Mouse (Mus musculus): ENCODE data around the gene Anks1b. TPM values are rescaled to one million over a fixed set of nuclear protein-coding genes. Genes with fewer than 3 reads are reported as not detected.
A peak's percentile ranks its signal among the peaks of the same experiment; 100 is the strongest.

The Anks1b gene
- total and polyA plus RNA-seq, 2 experiments from 2014 or later: 105 to 342 TPM

DNA sequence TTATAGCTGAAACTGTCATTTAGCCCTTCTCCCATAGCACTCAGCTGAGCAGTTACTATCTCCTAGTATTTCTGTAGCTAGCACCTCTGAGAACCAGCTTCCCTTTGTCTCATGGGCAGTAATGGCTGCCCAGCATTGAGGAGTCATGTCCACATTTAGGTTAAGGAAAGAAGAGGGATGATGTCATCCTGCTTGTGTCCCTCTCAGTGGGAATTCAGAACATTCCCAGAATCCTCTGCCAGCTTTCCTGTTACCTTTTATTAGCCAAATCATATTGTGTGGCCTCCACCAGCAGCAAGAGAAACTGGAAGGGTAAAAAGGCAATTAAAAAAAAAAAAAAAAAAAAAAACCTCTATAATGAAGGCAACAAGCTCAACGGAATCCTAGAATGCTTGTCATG is 851.6 kb downstream of the Anks1b start:
- Histone ChIP-seq H3K36me3 (ENCODE audit: insufficient read depth, low read length) (no peaks in the 10 kb centered on the region), H3K4me3 (ENCODE audit: low read depth, low read length) (no peak overlapping the region), H3K4me2 (ENCODE audit: low read depth, low read length, poor library complexity, severe bottlenecking) (no peak overlapping the region), H3K9ac (replicated peaks; ENCODE audit: low read length, poor library complexity, severe bottlenecking) (no peak overlapping the region), H3K9me3 (ENCODE audit: low read length) (no peaks in the 10 kb centered on the region), H3K27ac (ENCODE audit: low read depth, low read length) (no peak overlapping the region), H3K27me3 (ENCODE audit: insufficient read depth, low read length) (no peaks in the 10 kb centered on the region), H3K4me1 (ENCODE audit: insufficient read depth, low read length) (no peaks in the 10 kb centered on the region)
- DNase-seq (ENCODE audit: low spot score) (no peak), ATAC-seq (ENCODE audit: low FRiP score) (no peak)
- no peak for TF ChIP-seq CTCF (IDR thresholded peaks at IDR 0.05)
- WGBS: 70% methylated on average over 1 of the region's 1 CpGs

GRCm38 (mm10) chr10:90728401-90729358 is 855.4 kb downstream of the Anks1b start:
- Histone ChIP-seq H3K27ac (ENCODE audit: low read depth, low read length) (peak overlapping the region; percentile 57), H3K36me3 (ENCODE audit: insufficient read depth, low read length) (no peaks in the 10 kb centered on the region), H3K4me1 (ENCODE audit: insufficient read depth, low read length) (no peaks in the 10 kb centered on the region), H3K4me2 (ENCODE audit: low read depth, low read length, poor library complexity, severe bottlenecking) (peak overlapping the region; percentile 49), H3K27me3 (ENCODE audit: insufficient read depth, low read length) (no peaks in the 10 kb centered on the region), H3K4me3 (ENCODE audit: low read depth, low read length) (peak overlapping the region; percentile 23), H3K9ac (replicated peaks; ENCODE audit: low read length, poor library complexity, severe bottlenecking) (no peak overlapping the region), H3K9me3 (ENCODE audit: low read length) (no peaks in the 10 kb centered on the region)
- ATAC-seq (ENCODE audit: low FRiP score) (peak; percentile 72), DNase-seq (ENCODE audit: low spot score) (peak; percentile 93)
- WGBS: 24% methylated on average over 22 of the region's 22 CpGs
- TF ChIP-seq CTCF (IDR thresholded peaks at IDR 0.05): peak; percentile 89

- no peak for TF ChIP-seq CTCF (IDR thresholded peaks at IDR 0.05)
- Histone ChIP-seq H3K4me1 (ENCODE audit: insufficient read depth, low read length) (no peaks in the 10 kb centered on the region), H3K27ac (ENCODE audit: low read depth, low read length) (0 out of 2 replicates have a peak overlapping the region, but pooled peaks have one; percentile 6), H3K4me2 (ENCODE audit: low read depth, low read length, poor library complexity, severe bottlenecking) (peak overlapping the region; percentile 49), H3K27me3 (ENCODE audit: insufficient read depth, low read length) (no peaks in the 10 kb centered on the region), H3K9ac (replicated peaks; ENCODE audit: low read length, poor library complexity, severe bottlenecking) (no peak overlapping the region), H3K4me3 (ENCODE audit: low read depth, low read length) (peak overlapping the region; percentile 14), H3K36me3 (ENCODE audit: insufficient read depth, low read length) (no peaks in the 10 kb centered on the region), H3K9me3 (ENCODE audit: low read length) (no peaks in the 10 kb centered on the region)
- ATAC-seq (ENCODE audit: low FRiP score) (no peak), DNase-seq (ENCODE audit: low spot score) (peak; percentile 51)
- 30% methylated on average over 10 of the region's 10 CpGs for WGBS
These were observed 856.2 kb downstream of the Anks1b start for GRCm38 (mm10) chr10:90729527-90729926.

DNA sequence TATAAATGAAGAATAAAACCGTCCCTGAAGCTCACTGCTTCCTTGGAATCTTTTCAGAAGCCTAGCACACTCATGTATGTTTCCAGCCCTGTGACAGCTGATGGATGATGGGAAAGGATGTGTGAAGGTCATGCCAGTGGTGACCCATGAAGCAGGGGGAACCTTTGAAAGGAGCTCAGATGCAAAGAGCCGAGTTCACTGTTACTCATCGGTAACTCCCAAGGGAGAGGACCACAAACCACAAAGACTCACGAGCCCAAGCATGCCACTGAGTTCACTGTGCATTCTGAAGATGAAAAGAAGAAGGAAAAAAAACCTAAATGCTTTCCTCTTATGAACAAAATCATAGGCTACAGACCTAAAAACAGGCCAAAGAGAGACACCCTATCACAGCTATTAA is 859.5 kb downstream of the Anks1b start:
- ATAC-seq (ENCODE audit: low FRiP score): no peak
- H3K27ac ChIP-seq (ENCODE audit: low read depth, low read length): no peak overlapping the region
- no peaks in the 10 kb centered on the region for H3K9me3 ChIP-seq (ENCODE audit: low read length)
- H3K4me1 ChIP-seq (ENCODE audit: insufficient read depth, low read length): no peaks in the 10 kb centered on the region
- no peaks in the 10 kb centered on the region for H3K27me3 ChIP-seq (ENCODE audit: insufficient read depth, low read length)
- DNase-seq (ENCODE audit: low spot score): no peak
- TF ChIP-seq CTCF (IDR thresholded peaks at IDR 0.05): no peak
- WGBS: 69% methylated on average over 4 of the region's 4 CpGs
- H3K36me3 ChIP-seq (ENCODE audit: insufficient read depth, low read length): no peaks in the 10 kb centered on the region
- H3K9ac ChIP-seq (replicated peaks; ENCODE audit: low read length, poor library complexity, severe bottlenecking): no peak overlapping the region
- no peak overlapping the region for H3K4me3 ChIP-seq (ENCODE audit: low read depth, low read length)
- no peak overlapping the region for H3K4me2 ChIP-seq (ENCODE audit: low read depth, low read length, poor library complexity, severe bottlenecking)

GRCm38 (mm10) chr10:90733632-90734031 is 860.3 kb downstream of the Anks1b start:
- ATAC-seq (ENCODE audit: low FRiP score) (no peak), DNase-seq (ENCODE audit: low spot score) (peak; percentile 75)
- no peak overlapping the region for H3K27ac ChIP-seq (ENCODE audit: low read depth, low read length)
- no peak overlapping the region for H3K4me2 ChIP-seq (ENCODE audit: low read depth, low read length, poor library complexity, severe bottlenecking)
- no peak overlapping the region for H3K9ac ChIP-seq (replicated peaks; ENCODE audit: low read length, poor library complexity, severe bottlenecking)
- H3K4me3 ChIP-seq (ENCODE audit: low read depth, low read length): no peak overlapping the region
- H3K9me3 ChIP-seq (ENCODE audit: low read length): no peaks in the 10 kb centered on the region
- no peaks in the 10 kb centered on the region for H3K4me1 ChIP-seq (ENCODE audit: insufficient read depth, low read length)
- peak; percentile 83 for TF ChIP-seq CTCF (IDR thresholded peaks at IDR 0.05)
- H3K27me3 ChIP-seq (ENCODE audit: insufficient read depth, low read length): no peaks in the 10 kb centered on the region
- WGBS: 31% methylated on average over 5 of the region's 5 CpGs
- H3K36me3 ChIP-seq (ENCODE audit: insufficient read depth, low read length): no peaks in the 10 kb centered on the region

DNA sequence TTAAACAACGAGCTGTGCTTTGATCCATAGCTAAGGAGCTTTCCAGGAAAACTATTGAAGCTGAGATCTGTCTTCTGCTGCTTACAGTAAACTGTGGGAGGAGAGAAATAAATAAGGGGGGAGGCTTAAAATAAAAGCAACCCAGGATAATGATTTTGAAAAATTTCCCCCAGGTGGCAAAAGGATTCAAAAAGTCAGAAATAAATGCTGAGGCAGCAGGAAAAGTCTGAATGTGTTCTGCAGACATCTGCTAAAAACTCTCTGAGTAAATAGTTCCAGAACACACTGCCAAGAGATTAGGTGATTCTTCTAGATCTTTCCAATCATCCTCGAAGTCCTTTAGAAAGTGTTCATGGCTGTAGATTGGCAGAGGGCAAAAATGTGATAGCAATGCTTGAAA is 865.2 kb downstream of the Anks1b start:
- 71% methylated on average over 2 of the region's 2 CpGs for WGBS

More for the DNA sequence above, 865.2 kb downstream of the Anks1b start:
- no peak for ATAC-seq (ENCODE audit: low FRiP score)
- no peak for DNase-seq (ENCODE audit: low spot score)
- Histone ChIP-seq H3K27ac (ENCODE audit: low read depth, low read length) (no peak overlapping the region), H3K9ac (replicated peaks; ENCODE audit: low read length, poor library complexity, severe bottlenecking) (no peak overlapping the region), H3K36me3 (ENCODE audit: insufficient read depth, low read length) (no peaks in the 10 kb centered on the region), H3K4me2 (ENCODE audit: low read depth, low read length, poor library complexity, severe bottlenecking) (no peak overlapping the region), H3K4me1 (ENCODE audit: insufficient read depth, low read length) (no peaks in the 10 kb centered on the region), H3K27me3 (ENCODE audit: insufficient read depth, low read length) (no peaks in the 10 kb centered on the region), H3K9me3 (ENCODE audit: low read length) (no peaks in the 10 kb centered on the region), H3K4me3 (ENCODE audit: low read depth, low read length) (no peak overlapping the region)
- no peak for TF ChIP-seq CTCF (IDR thresholded peaks at IDR 0.05)

Measured in midbrain, postnatal 0 days (tissue).